Mouse (Mus musculus): ENCODE measurements around the gene Ctnnbip1.

- TF ChIP-seq CTCF (IDR thresholded peaks at IDR 0.05; ENCODE audit: insufficient read depth, low read length) (no peak), POLR2A (IDR thresholded peaks at IDR 0.05; ENCODE audit: borderline replicate concordance, extremely low read depth, low read depth, low read length) (no peak)
These were observed 5.9 kb downstream of the Ctnnbip1 start for GRCm38 (mm10) chr4:149523961-149524360.

Measured in lung, adult 2 months (tissue).